Mouse (Mus musculus): ENCODE measurements around the gene Eml1.

Eml1 gene

GRCm38 (mm10) chr12:108374689-108375088 is 3.9 kb downstream of the Eml1 start:
- DNase-seq = no peak

GRCm38 (mm10) chr12:108378379-108379133 is 7.8 kb downstream of the Eml1 start:
- DNase-seq = no peak

GRCm38 (mm10) chr12:108386476-108387232 is 15.9 kb downstream of the Eml1 start:
- peak in 1 of 2 experiments; percentile 58 for DNase-seq

- no peak for DNase-seq
Observed at GRCm38 (mm10) chr12:108389718-108390117, 19.0 kb downstream of the Eml1 start.

GRCm38 (mm10) chr12:108392254-108393044 is 21.7 kb downstream of the Eml1 start:
- no peak for DNase-seq

- DNase-seq = no peak
Observed at GRCm38 (mm10) chr12:108393082-108393481, 22.3 kb downstream of the Eml1 start.

- peak; percentile 87 to 93 for DNase-seq
Observed at GRCm38 (mm10) chr12:108393637-108394036, 22.9 kb downstream of the Eml1 start.

- no peak for DNase-seq
Observed at GRCm38 (mm10) chr12:108394534-108395284, 24.0 kb downstream of the Eml1 start.

- DNase-seq = peak; percentile 30 to 54
Observed at GRCm38 (mm10) chr12:108395285-108395660, 24.5 kb downstream of the Eml1 start.

GRCm38 (mm10) chr12:108396081-108396947 is 25.6 kb downstream of the Eml1 start:
- DNase-seq = peak; percentile 63 to 73

GRCm38 (mm10) chr12:108398681-108399080 is 27.9 kb downstream of the Eml1 start:
- DNase-seq = no peak

GRCm38 (mm10) chr12:108399191-108399590 is 28.4 kb downstream of the Eml1 start:
- DNase-seq = no peak

- DNase-seq = no peak
Observed at GRCm38 (mm10) chr12:108400951-108401350, 30.2 kb downstream of the Eml1 start.

GRCm38 (mm10) chr12:108403957-108404356 is 33.2 kb downstream of the Eml1 start:
- DNase-seq = peak; percentile 57 to 71

- DNase-seq = no peak
Observed at GRCm38 (mm10) chr12:108409100-108409499, 38.3 kb downstream of the Eml1 start.

- DNase-seq = no peak
Observed at GRCm38 (mm10) chr12:108410416-108411208, 39.9 kb downstream of the Eml1 start.

- DNase-seq = no peak
Observed at GRCm38 (mm10) chr12:108414932-108415331, 44.2 kb downstream of the Eml1 start.

GRCm38 (mm10) chr12:108419570-108419969 is 48.8 kb downstream of the Eml1 start:
- DNase-seq = no peak

- no peak for DNase-seq
Observed at GRCm38 (mm10) chr12:108421477-108421876, 50.7 kb downstream of the Eml1 start.

- peak; percentile 51 to 56 for DNase-seq
Observed at GRCm38 (mm10) chr12:108422495-108422857, 51.7 kb downstream of the Eml1 start.

All from kidney, postnatal 25 days (tissue).